7 mouse cellular contexts compared by ENCODE assay signal in genomic region chr1:172297611-172298537, GRCm38 (mm10). TPM values are rescaled to one million over a fixed set of nuclear protein-coding genes. Genes with fewer than 3 reads are reported as not detected.
DNase-seq lines count a peak whose midpoint lies in the region; ATAC-seq lines count a peak whose summit lies in the region.

Gene Atp1a2 (minus strand): TSS chr1:172298064.

- no peaks in the 10 kb centered on the region for H3K36me3 ChIP-seq in hindbrain, embryonic 12.5 days
- H3K36me3 ChIP-seq in limb, embryonic 12.5 days: no peaks in the 10 kb centered on the region
- no peaks in the 10 kb centered on the region for H3K36me3 ChIP-seq in neural tube, embryonic 11.5 days (ENCODE audit: control insufficient read depth, insufficient read depth, low read length)

- 9% methylated on average over 16 of the region's 16 CpGs for WGBS in hindbrain, embryonic 12.5 days
- WGBS in limb, embryonic 12.5 days: 8% methylated on average over 16 of the region's 16 CpGs
- WGBS in neural tube, embryonic 11.5 days: 15% methylated on average over 16 of the region's 16 CpGs

- H3K27ac ChIP-seq in hindbrain, embryonic 12.5 days: peak within 1 kb of the TSS; percentile 49
- peak within 1 kb of the TSS; percentile 88 for H3K27ac ChIP-seq in limb, embryonic 12.5 days
- H3K27ac ChIP-seq in neural tube, embryonic 11.5 days (ENCODE audit: low read depth, low read length): peak within 1 kb of the TSS; percentile 30; the same call in 1 of the 2 replicates

- no peak for DNase-seq in adrenal gland, adult 8-10 months
- peak; percentile 81 for DNase-seq in brain, adult 2 months (ENCODE audit: low read depth, low spot score)
- peak; percentile 71 to 81 for DNase-seq in gastrocnemius, adult 8-10 months (ENCODE audit: low spot score in 2 of 2)
- peak; percentile 43 for DNase-seq in neural tube, embryonic 11.5 days (ENCODE audit: low spot score)
- no peak for DNase-seq in T-cell, adult 2 months (ENCODE audit: low spot score)

- peaks cover 69% of the 10 kb centered on the region for H3K4me1 ChIP-seq in hindbrain, embryonic 12.5 days
- peaks cover 82% of the 10 kb centered on the region for H3K4me1 ChIP-seq in limb, embryonic 12.5 days (replicated peaks)
- peaks cover 14% of the 10 kb centered on the region for H3K4me1 ChIP-seq in neural tube, embryonic 11.5 days (ENCODE audit: control insufficient read depth, insufficient read depth, low read length)

- no peaks in the 10 kb centered on the region for H3K9me3 ChIP-seq in hindbrain, embryonic 12.5 days (replicated peaks)
- no peaks in the 10 kb centered on the region for H3K9me3 ChIP-seq in limb, embryonic 12.5 days
- no peaks in the 10 kb centered on the region for H3K9me3 ChIP-seq in neural tube, embryonic 11.5 days (ENCODE audit: control insufficient read depth, low read length)

- H3K4me2 ChIP-seq in hindbrain, embryonic 12.5 days (replicated peaks): peak within 1 kb of the TSS; percentile 40
- H3K4me2 ChIP-seq in limb, embryonic 12.5 days: peak within 1 kb of the TSS; percentile 50
- peak within 1 kb of the TSS; percentile 14 for H3K4me2 ChIP-seq in neural tube, embryonic 11.5 days (ENCODE audit: low read depth)

- peak; percentile 49 for ATAC-seq in hindbrain, embryonic 12.5 days (ENCODE audit: low FRiP score)
- no peak for ATAC-seq in limb, embryonic 12.5 days (ENCODE audit: insufficient number of reproducible peaks, insufficient read depth, low FRiP score, low TSS enrichment, low read depth)
- ATAC-seq in neural tube, embryonic 11.5 days (ENCODE audit: insufficient read depth, low FRiP score, low TSS enrichment): no peak

- peaks cover 12% of the 10 kb centered on the region; the same call in 1 of the 2 replicates for H3K27me3 ChIP-seq in hindbrain, embryonic 12.5 days
- no peaks in the 10 kb centered on the region for H3K27me3 ChIP-seq in limb, embryonic 12.5 days
- H3K27me3 ChIP-seq in neural tube, embryonic 11.5 days (ENCODE audit: control insufficient read depth, insufficient read depth, low read length): no peaks in the 10 kb centered on the region

- peak within 1 kb of the TSS; percentile 22; the same call in 1 of the 2 replicates for H3K4me3 ChIP-seq in hindbrain, embryonic 12.5 days
- peak within 1 kb of the TSS; percentile 28 for H3K4me3 ChIP-seq in limb, embryonic 12.5 days (replicated peaks)
- 0 out of 2 replicates have a peak within 1 kb of the TSS, but pooled peaks have one; percentile 16 for H3K4me3 ChIP-seq in neural tube, embryonic 11.5 days (ENCODE audit: low read depth, low read length)

- peak within 1 kb of the TSS; percentile 43; the same call in 1 of the 2 replicates for H3K9ac ChIP-seq in hindbrain, embryonic 12.5 days
- peak within 1 kb of the TSS; percentile 28; the same call in 1 of the 2 replicates for H3K9ac ChIP-seq in limb, embryonic 12.5 days (replicated peaks)
- H3K9ac ChIP-seq in neural tube, embryonic 11.5 days (ENCODE audit: low read length): no peak within 1 kb of the TSS

RNA-seq across cellular contexts. Expression of gene Atp1a2, which starts in this region (rescaled TPM):
- total RNA-seq in adrenal gland, adult 8-10 months (2022): 100 to 1,000 TPM in 1 of 4 experiments, 10 to 100 TPM in 3; 34.9 to 107 (median 92.5) TPM
- 100 to 1,000 TPM; 819 to 944 (median 894) TPM for total RNA-seq in gastrocnemius, adult 8-10 months (2022)
- polyA plus RNA-seq in hindbrain, embryonic 12.5 days (2016; fragmentation: Nextera tagmentation; extraction: Ambion mirVana): 13.7 and 16.1 TPM in 2 replicates
- polyA plus RNA-seq in limb, embryonic 12.5 days (2016; fragmentation: Nextera tagmentation; extraction: Ambion mirVana): 5.1 and 5.4 TPM in 2 replicates
- polyA plus RNA-seq in neural tube, embryonic 11.5 days (2014; fragmentation: Nextera tagmentation; extraction: Ambion mirVana): 1.3 and 1.6 TPM in 2 replicates

Comparison
In these comparisons a context has a peak if more than half of its experiments do, and no peak if none do; other contexts are left out.
1. RNA of gene Atp1a2 (total RNA-seq): 819 to 944 TPM in gastrocnemius, adult 8-10 months; 34.9 to 107 TPM in adrenal gland, adult 8-10 months; every median in the first group is over 4 times any median in the second.
2. DNase-seq: peak in brain, adult 2 months (single experiment), gastrocnemius, adult 8-10 months (2 of 2) and neural tube, embryonic 11.5 days (single experiment); none in adrenal gland, adult 8-10 months (single experiment) and T-cell, adult 2 months (single experiment).
3. H3K27ac ChIP-seq: peak in every context shown above with its lines; median percentile 88 in limb, embryonic 12.5 days; 49 in hindbrain, embryonic 12.5 days; 30 in neural tube, embryonic 11.5 days.
4. Peak in every context shown above with its lines, with median percentiles within 50 percentile points of each other: H3K4me2 ChIP-seq and H3K4me3 ChIP-seq.